Mouse (Mus musculus): Measurements from ENCODE around the gene Cd200r1.
"Not testable (repeated sequence)": the region's sequence is repeated elsewhere in the genome, so short reads cannot be mapped to it uniquely, and the experiment has no call there.

Gene Cd200r1

DNA sequence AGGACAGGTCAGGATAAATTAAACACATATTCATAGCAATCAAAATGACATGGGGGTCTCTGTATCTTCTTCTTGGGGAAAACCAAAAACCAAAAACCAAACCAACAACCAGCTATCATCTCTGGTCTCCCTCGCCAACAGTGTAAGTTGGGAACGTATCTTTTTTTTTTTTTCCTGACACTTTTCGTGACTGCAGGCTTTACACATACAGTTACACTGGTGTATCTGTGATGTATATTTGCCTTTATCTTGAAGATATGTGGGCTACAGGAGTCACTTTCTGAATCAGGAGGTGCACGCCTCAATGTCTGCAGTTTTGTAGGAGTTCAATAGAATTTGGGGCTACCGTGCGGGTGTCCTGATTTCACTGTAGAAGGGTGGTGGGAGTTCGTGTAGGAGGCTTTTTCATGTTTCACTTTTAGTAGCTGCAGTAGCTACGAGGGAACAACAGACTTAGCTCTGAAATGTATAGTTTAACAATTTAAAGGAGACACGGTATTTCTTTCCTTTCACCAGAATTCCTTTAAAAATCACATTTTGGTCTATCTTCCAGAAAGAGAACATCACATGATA is 870 bp downstream of the Cd200r1 start:
- no peak for DNase-seq (ENCODE audit: low read depth, low spot score)

DNA sequence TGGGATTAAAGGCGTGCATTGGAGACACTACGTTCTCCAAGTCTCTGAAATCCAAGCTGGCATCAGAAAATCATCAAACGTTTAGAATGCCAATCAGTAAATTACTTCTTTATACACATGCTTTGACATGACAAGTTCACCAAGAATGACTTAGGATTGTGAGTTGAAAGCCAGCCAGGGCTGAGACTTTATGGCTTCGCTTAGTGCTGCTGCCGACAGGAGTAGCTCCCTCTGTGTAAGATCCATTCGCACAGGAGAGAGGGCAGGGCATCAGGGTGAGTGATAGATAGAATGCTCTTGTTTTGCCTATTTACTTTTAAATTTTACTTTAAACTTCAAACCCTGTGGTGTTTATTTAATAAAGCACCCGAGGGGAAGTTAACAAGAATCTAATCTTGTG is 2.0 kb downstream of the Cd200r1 start:
- no peak for DNase-seq (ENCODE audit: low read depth, low spot score)

DNA sequence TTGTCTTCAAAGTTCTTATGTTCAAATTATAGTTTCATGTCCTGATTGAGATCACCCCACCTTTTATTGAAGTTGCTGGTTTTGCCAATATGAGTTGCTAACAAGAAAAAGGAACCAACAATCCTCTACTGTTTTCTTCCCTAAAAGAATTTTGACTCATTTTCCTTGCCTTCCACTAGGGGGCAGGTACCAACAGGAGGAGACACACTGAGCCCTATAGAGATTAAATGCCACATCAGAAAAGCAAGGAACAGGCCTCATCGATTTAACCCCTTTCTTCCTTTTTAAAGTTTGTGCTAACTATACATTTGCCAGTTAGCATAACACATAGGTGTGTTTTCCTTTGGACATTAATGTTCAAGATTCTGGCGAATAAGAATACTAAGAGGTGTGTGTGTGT is 2.4 kb downstream of the Cd200r1 start:
- peak; percentile 30 for DNase-seq (ENCODE audit: low read depth, low spot score)

DNA sequence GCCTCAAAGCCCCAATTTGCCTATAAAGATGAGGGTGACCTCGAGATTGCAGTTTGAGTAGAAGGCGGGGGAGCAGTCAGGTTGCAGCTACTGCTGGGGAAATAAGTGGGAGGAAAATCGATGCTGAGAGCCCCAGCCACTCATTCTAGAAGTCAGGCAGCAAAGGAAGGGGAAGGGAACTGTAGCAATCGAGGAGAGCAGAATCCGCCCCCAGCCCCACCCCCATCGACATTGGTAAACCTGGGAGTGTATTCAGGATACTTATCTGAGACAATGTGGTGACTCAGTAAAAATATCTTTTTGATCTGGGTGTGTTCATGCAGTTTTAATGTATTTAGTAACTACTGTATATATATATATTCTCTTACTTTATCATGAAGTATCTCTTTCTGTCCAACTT is 7.0 kb downstream of the Cd200r1 start:
- DNase-seq (ENCODE audit: low read depth, low spot score) = no peak

DNA sequence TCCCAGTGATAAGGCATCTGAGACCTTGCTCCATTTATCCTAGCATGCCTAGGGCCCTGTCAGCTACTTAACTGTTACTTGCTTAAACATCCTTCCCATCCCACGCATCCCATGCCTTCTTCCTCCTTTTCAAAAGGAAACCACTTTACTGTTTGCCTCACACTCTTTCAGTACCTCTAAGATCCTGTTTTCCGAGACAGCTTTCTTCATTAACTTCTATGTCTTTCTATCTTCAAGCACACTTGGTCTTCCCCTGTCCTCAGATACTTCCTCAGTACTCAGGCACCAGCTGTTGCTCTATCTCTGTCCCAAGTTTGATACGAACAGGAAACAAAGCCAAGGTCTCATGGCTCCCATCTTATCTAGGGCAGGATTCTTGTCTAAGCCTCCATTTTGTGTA is 8.1 kb downstream of the Cd200r1 start:
- DNase-seq (ENCODE audit: low read depth, low spot score) = no peak

DNA sequence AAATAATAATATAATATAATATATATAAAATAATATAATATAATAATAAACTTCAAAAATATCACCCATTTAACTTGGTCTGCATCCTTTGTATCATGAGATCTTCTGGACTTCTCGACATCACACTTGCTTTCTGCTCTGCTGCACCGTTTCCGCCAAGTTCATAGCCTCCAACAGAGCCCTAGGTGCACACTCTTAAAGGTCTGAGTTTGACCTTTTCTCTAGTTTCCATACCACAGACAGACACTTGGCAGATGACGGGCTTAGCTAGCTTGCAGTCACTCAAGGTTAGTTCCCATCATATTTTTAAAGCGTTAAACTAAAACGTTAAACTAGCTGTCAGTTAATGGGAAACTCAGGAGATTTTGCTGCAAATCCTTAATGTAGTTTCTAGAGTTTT is 8.7 kb downstream of the Cd200r1 start:
- no peak for DNase-seq (ENCODE audit: low read depth, low spot score)

DNA sequence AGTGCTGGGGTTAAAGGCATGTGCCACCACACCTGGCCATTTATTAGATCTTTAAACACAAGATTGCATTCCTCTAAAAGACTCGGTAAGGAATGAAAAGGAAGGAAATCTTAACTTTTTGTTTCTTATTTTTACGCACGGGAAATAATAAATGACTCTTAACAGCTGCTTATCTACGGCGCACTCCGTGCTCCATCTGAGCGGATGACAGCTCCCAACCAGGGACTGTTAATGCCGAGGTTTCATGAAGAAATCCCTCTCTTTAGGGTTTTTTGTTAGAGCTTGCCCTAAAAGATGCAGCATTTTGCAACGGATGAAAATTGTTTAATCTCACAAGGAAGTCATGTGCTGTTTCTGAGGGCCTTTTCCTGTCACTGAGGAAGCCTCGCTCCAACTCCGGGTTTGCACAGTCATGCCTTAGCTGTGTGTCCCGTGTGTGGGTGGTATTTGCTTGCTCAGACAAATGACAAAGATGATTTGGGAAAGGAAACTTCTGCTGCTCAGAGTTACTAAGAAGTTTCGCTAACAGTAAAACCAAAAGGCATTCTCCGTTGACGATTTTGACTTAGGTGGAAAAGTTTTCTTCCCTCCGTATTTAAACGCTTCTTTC is 13.1 kb downstream of the Cd200r1 start:
- no peak for DNase-seq (ENCODE audit: low read depth, low spot score)

DNA sequence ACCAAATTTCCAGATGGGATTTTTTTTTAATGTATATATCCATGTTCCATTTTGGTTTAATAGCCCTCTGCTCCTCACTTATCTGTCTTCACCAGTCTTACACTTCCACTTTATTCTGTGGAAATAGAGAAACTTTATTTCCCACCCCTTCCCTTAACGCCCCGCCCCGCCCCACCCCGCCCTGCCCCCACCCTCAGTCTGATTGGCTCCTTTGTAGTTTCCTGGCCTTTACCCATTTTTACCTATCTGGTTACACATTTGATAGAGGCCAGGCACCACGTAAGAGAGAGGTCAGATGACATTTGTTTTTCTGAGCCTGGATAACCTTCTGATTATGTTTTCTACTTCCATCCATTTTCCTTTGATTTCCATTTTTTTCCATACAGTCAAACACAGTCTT is 14.0 kb downstream of the Cd200r1 start:
- DNase-seq (ENCODE audit: low read depth, low spot score) = no peak

DNA sequence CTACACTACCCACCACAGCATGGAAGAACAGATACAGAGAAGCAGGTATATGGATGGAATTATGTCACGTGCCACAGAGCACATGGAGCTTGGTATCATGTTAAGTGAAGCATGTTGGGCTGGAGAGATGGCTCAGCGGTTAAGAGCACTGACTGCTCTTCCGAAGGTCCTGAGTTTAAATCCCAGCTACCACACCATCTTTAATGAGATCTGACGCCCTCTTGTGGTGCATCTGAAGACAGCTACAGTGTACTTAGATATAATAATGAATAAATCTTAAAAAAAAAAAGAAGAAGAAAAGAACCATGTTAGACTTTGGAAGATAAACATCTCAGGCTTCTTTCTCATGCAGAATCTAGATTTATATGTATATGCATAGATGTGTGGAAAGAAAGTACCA is 15.2 kb downstream of the Cd200r1 start:
- no peak for DNase-seq (ENCODE audit: low read depth, low spot score)

DNA sequence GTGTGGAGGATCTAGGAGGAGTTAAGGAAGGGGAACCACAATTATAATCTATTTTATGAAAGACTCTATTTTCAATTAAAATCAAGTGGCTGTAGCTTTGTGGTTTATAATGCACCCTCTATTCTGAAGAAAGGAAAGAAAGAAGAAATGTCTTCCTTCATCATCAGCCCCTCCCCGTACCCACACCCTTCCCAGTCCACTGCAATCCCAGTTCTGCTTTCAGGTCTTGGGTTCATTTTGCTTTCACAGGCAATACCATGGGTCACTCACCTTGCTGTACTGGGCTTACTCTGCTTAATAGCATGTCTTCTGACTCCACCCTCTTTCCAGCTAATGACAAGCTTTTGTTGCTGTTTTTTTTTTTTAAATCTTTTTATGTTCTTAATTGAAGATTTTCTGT is 21.4 kb downstream of the Cd200r1 start:
- no peak for DNase-seq (ENCODE audit: low read depth, low spot score)

DNA sequence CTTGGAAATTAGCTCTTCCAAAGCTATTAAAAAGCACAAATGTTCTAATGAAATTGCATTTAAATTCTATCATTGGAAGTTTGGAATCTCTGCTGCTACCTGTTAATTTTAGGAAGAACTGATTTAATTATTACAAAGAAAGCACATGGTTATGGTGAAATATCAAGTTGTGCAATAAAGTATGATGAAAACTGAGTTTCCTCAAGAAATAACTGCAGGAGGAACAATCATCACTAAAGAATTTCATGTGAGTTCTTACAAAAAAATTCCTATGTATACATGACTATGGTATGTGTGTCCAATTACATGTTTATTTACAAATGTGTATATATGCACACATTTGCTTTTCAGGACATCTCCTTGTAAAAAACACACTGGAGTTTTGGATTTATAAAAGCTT is 28.9 kb downstream of the Cd200r1 start:
- no peak for DNase-seq (ENCODE audit: low read depth, low spot score)

DNA sequence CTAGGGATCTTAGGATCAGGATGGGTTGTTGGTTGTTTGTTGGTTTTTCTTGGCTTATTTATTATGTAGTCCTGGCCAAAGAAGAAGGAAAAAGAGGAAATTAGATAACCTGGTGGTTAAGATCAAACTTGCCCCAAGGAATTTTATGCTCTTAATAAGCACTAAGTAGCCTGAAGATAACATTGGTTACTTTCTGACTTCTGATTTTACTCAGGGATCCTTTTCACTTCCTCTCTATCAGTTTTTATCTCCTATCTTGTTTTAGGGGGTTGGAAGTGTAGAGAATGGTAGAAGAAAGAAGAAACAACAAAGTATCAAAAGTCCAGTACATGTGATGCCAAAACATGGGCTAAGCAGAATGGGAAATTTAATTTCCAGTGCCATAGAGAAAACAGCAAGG is 40.4 kb downstream of the Cd200r1 start:
- DNase-seq (ENCODE audit: low read depth, low spot score) = no peak

DNA sequence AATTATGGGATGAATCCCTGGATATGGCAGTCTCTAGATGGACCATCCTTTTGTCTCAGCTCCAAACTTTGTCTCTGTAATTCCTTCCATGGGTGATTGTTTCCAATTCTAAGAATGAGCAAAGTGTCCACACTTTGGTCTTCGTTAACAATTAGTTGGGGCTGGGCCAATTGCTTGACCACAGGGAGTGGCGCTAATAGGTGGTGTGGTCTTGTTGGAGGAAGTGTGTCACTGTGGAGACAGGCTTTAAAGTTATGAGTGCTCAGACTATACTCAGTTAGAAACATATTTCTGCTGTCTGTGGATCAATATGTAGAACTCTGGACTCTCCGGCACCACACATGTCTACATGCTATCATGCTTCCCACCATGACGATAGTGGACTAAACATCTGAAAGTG is 44.7 kb downstream of the Cd200r1 start:
- DNase-seq (ENCODE audit: low read depth, low spot score) = not testable (repeated sequence)

DNA sequence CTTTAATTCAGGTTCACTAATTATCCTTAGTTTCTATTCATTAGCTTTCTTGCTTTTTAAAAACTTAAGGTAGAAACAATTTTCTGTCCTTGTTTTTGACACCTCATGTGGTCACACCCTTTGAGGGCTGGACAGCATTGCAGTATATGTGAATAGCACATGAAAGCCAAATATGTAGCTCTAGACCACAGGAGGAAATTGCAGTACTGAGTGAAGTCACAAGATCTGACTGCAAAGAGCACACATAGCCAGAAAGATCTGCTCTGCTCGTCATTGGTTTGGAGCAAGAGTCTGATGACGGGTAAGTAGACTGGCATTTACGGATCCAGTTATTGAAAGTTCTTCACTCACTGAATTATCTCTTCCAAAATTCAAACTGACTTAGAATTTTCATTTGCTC is 46.0 kb downstream of the Cd200r1 start, which contains the start of gene Cd200r4:
Cd200r4 (plus strand) TSS at position 190 of the 400 bp plus-strand sequence.
- no peak for DNase-seq (ENCODE audit: low read depth, low spot score)

DNA sequence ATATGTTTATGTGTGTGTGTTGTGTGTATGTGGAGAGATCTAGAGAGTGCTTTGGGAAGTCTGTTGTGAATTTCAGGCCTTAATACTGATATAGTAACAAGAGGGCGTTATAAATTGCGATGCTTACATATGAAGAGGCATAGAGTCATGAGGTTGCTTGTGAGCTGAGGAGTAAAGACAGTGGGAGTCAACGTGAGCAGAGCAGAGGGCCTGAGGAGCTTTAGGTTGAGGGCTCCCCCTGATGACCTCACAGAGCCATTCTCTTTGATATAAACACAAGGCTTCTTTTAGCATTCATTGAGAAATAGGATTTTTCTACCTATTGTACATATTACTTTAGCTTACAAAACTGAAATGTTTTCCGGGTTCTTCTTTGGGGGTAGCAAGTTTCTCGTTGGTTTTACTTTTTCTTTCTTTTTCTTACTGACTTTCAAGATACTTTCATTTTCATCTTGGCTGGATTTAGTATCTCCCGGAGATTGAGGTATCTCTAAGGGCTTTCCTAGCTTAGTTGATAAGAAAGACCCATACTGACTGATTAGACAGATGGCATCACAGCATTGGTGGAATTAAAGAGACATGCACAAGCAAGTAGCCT is 47.0 kb downstream of the Cd200r1 start:
- DNase-seq (ENCODE audit: low read depth, low spot score) = no peak

DNA sequence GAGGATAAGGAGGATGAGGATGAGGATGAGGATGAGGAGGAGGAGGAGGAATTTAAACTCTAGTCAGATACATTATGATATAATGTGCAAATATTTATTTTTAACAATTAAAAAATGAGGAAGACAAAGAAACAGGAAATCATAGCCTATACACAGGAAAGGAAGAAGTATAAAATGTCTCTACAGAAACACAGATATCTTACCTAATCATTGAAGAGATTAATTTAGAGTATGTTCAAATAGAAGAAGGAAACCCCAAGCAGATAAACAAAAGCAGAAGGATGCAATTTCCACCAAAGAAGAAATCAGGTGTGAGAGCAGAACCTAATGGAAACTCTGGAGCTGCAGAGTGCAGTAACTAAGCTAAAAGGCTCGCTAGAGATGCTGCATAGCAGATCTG is 52.5 kb downstream of the Cd200r1 start:
- DNase-seq (ENCODE audit: low read depth, low spot score) = no peak

DNA sequence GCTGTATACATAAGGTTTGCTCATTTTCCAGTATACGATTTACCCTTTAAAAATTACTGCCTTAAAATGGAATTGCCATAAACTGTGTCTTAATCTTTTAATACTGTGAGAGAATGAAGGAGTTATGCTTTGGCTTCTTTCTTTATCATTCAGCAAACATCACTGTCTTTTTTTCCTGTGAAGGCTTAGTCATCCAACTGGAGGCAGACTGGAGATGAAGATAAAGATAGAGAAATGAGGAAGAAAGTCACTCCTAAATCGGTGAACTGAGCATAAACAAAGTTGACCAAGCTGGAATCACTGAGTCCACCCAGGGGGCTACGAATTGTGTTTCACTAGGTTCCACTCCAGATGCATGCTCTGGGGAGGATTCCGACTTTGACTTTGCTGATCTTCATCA is 55.0 kb downstream of the Cd200r1 start:
- no peak for DNase-seq (ENCODE audit: low read depth, low spot score)

DNA sequence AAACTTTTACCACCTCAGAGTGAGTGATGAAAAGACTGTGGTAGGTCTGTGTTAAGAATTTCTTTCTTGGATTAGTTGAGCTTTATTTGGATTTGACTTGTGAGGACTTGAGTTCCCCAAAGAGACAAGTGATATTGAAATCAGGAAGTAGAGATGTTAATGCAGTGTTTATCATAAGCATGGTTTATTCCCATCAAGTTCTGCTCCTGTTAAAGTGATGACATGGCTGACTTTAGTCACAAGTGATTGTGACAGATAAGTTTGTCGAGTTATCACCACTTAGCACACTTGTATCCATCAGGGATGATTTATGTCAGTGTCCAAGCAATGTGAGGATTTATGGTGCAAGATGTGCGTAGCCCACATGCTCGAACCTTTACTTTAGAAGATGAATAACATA is 66.8 kb downstream of the Cd200r1 start:
- DNase-seq (ENCODE audit: low read depth, low spot score) = no peak

DNA sequence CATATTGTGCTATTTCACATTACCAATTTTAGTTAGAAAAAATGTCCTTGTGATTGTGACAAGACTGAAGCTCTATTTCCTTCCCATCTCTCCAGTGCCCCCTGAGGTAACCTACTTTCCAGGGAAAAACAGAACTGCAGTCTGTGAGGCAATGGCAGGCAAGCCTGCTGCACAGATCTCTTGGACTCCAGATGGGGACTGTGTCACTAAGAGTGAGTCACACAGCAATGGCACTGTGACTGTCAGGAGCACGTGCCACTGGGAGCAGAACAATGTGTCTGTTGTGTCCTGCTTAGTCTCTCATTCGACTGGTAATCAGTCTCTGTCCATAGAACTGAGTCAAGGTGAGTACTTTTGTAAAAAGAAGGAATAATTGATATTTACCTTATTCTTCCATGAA is 67.7 kb downstream of the Cd200r1 start:
- DNase-seq (ENCODE audit: low read depth, low spot score) = not testable (repeated sequence)
